Mouse (Mus musculus): ENCODE results near the gene Rpl36-ps4. TPM values are rescaled to one million over a fixed set of nuclear protein-coding genes. Genes with fewer than 3 reads are reported as not detected.
"Not testable (repeated sequence)": the region's sequence is repeated elsewhere in the genome, so short reads cannot be mapped to it uniquely, and the experiment has no call there.

The Rpl36-ps4 gene
- total RNA-seq, 4 experiments from 2014 or later: not detected

DNA sequence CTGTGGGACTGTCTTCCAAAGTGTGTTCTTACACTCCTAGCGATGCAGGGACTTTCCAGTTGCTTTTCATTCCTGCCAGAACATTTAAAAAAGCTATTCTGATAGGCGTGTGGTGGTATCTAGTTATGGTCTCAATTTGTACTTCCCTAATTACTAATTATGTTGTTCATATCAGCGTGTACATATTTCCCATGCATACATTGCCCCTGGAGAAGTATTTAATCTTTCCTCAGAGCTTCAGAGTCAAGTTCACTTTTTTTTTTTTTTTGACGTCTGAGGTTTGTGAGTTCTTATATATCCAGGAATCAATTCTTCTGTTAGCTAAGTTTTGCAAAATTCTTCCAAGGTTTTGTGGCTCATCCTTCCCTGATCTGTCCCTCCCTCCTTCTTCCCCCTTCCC is 15.4 kb downstream of the Rpl36-ps4 start:
- no peak for DNase-seq (ENCODE audit: low spot score in 2 of 2)

- peak; percentile 31 to 32 for DNase-seq (ENCODE audit: low spot score in 2 of 2)
Measured at GRCm38 (mm10) chr17:87948965-87949584, 28.3 kb downstream of the Rpl36-ps4 start.

DNA sequence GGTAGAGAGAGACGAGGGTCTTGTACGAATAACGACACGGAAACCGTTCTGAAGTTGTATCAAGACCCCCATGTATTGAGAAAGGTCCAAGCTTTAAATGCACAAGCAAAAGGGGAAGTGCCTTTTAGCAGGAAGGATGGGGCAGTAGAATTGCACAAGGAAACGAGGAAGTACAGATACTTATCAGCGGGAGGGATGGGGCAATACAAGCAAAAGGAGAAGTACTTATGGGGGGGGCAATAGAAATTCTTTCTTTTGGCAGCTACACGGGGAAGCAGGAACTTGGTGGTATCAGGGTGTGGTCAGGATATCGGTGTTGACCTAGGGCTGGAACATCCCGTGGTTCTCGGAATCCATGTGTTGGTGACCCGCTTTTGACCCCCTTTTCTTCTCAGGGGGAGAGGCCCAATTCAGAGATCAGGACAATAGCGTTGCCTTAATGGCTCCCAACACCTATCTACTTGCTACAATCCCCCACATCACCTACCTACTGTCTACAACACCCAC is 33.9 kb downstream of the Rpl36-ps4 start:
- not testable (repeated sequence) for DNase-seq (ENCODE audit: low spot score in 2 of 2)

DNA sequence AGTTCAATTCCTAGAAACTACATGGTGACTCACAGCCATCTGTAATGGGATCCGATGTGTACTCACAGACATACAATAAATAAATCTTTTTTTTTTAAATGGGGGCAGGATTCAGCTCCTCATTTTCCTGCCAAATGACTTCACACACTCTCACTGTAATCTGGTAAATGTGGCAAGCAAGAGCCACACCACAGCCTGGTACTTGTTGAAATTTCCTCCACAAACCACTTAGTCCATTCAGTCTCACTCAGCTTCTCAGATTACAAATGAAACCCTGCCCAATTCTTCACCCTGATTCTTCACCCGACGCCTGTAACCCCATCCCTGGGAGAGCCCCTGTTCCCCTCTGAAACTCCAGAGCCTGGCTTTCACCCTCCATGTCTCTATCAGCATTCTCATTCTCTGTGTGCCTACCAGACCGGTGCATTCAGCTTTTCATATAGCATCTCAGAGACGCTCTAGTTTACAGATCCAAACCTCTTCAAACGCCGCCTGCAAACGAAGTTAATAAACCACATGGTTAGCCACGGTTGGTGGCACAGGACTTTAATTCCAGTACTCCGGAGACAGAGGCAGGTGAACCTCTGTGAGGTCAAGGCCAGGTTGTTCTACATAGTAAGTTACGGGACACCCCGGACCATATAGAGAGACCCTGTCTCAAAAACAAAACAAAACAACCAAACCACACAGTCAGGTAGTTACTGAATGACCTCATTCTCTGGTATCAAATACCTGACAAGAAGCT is 36.5 kb downstream of the Rpl36-ps4 start:
- DNase-seq (ENCODE audit: low spot score in 2 of 2): no peak

GRCm38 (mm10) chr17:87958283-87958682 is 37.5 kb downstream of the Rpl36-ps4 start:
- no peak for DNase-seq (ENCODE audit: low spot score in 2 of 2)

DNA sequence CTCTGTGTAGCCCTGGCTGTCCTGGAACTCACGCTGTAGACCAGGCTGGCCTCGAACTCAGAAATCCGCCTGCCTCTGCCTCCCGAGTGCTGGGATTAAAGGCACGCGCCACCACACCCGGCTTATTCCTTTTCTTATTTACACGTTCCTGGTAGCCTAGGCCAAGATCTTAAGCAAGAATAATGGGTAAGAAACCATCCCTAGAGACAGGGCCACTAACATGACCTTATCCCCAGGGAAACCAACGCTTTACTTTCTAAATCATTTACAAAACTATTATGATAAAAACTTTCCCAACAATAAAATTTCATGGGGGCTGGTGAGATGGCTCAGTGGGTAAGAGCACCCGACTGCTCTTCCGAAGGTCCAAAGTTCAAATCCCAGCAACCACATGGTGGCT is 38.6 kb downstream of the Rpl36-ps4 start:
- not testable (repeated sequence) for DNase-seq (ENCODE audit: low spot score in 2 of 2)

DNA sequence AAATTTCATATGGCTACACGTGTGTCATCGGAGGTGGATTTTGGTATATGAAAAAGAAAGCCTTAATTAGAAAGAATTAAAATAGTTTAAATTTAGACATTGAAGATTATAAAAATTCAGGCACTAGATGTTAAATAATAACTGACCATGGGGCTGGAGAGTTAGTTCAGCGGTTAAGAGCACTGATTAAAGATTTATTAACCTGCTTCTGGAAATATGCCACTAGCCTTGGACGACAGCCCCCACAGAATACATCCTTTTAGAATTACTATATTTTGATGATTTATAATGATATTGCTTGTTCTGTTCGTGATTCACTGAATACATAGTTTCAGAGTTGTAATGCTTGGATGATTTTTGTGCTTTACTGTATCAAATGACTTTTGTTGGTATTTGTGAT is 39.2 kb downstream of the Rpl36-ps4 start:
- not testable (repeated sequence) for DNase-seq (ENCODE audit: low spot score in 2 of 2)

DNA sequence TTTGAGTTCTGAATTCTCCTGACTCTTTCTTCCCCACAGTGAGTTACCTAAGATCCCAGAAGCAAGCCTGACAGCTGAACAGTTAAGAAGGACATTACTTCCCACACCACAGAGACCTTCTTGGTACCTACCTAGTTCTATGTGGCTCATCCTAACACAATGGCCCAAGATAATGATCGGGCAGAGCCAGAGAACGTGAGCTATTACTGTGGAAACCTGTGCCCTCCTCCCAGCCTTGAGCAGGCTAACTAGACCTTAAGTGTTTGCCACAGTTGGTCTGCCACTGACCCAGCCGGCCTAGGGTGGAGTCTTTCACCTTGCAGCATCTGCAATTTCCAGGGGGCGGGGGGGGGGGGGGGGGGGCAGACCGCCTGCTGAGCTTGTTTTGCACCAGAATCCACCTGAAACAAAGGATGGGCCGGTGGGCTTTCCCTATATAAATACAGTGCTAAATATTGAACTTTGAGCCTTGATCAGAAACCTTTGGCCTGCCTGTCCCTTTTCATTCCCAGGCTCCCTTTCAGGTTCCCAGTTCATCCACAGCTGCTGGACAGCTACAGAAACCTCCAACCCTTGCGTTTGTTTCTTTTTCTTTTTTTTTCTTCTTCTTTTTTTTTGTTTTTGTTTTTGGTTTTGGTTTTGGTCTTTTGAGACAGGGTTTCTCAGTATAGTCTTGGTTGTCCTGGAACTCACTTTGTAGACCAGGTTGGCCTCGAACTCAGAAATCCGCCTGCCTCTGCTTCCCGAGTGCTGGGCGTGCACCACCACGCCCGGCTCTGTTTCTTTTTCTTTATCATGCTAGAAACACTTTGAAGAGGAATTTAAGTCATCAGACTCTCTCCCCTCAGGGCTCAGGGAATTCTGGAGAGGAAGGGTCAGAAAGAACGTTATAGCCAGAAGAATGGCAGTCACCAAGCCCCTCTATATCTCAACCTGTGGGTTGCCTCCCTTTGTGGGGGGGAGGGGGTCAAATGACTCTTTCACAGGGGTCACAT is 42.6 kb downstream of the Rpl36-ps4 start:
- no peak for DNase-seq (ENCODE audit: low spot score in 2 of 2)

GRCm38 (mm10) chr17:87968483-87968926 is 47.7 kb downstream of the Rpl36-ps4 start:
- not testable (repeated sequence) for DNase-seq (ENCODE audit: low spot score in 2 of 2)

Other genes starting within 250 kb of the Rpl36-ps4 start
- gene Msh2, start 248.6 kb upstream of the Rpl36-ps4 start, total RNA-seq (2022): 10 to 100 TPM in 3 of 4 experiments, 1 to 10 TPM in 1; 9.7 to 14.3 (median 12.0) TPM
- not detected for gene Kcnk12, start 123.0 kb upstream of the Rpl36-ps4 start, total RNA-seq (2022)
- 1 to 10 TPM; 3.5 to 4.7 (median 4.2) TPM for gene Msh6, start 54.1 kb downstream of the Rpl36-ps4 start, total RNA-seq (2022)
- 10 to 100 TPM; 27.0 to 36.5 (median 31.9) TPM for gene Fbxo11, start 144.3 kb downstream of the Rpl36-ps4 start, total RNA-seq (2022)

Data from gastrocnemius, adult 8-10 months (tissue).